Mouse (Mus musculus) cerebellum, postnatal 4 days (tissue): Measurements from ENCODE around the gene Psg20.
"Not testable (repeated sequence)": the region's sequence is repeated elsewhere in the genome, so short reads cannot be mapped to it uniquely, and the experiment has no call there.

Experiments used
- DNase-seq, 2 experiments: peaks; one replicate each; pipeline ENCODE4 v3.0.0; 2022; ENCODE audit warnings: low spot score in 2 of 2, mixed read lengths in 1 of 2

Psg20 gene

DNA sequence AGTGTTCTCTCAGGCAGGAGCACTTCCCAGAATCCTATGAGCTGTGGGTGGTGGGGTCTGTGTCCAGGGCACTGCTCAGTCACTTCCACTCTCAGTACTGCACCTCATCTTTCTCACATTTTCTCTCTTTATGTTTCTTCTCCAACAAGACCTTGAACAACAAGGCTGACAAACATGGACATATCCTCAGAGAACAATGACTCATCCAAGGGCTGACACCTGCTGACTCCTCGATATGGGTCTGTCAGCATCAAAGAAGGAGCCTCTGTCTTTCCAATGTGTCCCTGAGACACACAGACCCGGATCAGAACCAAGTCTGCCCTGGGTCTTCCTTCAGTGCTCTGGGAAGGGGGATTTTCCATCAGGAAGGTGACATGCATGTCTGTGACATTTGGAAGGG lies at the start of gene Psg20:
TSS of gene Psg20 (minus strand) at position 101 of the 400 bp plus-strand sequence.
- DNase-seq: no peak

DNA sequence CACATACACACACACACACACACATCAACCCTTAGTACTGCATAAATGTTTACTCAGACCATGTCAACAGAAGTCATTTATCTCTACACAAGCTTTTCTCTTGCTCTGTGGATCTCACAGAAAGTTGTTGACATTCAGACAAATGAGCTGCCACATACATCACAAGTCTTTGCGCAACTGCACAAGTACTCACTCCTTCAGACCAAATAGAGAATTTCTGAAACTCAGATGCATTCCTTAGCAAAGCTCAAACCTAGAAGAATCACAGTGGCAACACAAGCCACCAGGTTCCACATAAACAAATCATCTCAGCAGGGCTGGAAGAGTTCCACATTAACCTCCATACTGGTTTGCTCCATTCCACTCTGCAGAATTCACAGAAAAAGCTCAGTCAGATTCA lies 48.5 kb upstream of the Psg20 start:
- DNase-seq: no peak

GRCm38 (mm10) chr7:18733111-18733510 lies 47.1 kb upstream of the Psg20 start:
- no peak for DNase-seq

DNA sequence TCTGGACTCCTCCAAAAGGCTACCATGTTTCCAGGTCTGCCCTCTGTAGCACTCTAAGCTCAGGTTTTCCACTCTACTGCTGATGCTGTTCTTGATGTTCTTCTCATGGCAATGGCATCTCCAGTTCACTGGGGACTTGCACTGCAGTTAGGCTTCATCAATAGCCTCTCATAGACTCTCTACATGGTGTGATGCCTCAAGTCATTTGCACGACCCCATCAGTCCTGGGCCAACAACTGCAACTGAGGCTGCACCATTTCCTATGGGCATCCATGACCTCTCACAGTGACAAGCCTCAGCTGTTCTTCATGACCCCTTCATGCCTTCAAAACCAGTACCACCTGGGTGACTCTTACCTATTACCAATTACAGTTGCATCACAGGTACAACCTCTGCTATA lies 42.4 kb upstream of the Psg20 start:
- no peak for DNase-seq

DNA sequence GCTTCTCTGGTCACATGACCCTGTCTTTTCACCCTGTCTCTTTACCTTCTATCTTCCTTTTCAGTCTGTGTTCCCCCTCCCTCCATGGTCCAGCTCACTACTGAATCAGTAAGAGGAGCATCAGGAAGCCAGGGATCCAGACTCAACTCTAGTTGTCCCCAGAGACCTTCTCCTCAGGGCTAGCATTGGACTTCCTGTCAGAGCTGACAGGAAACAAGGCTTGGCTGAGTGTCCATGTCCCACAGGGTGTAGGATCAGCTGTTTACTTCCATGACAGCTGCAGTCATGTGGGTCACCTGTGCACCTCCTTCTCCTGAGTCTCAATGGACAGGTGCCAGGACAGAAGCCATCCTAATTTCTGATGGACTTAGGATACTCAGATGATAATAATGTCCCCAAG lies 39.9 kb upstream of the Psg20 start:
- DNase-seq: not testable (repeated sequence)

DNA sequence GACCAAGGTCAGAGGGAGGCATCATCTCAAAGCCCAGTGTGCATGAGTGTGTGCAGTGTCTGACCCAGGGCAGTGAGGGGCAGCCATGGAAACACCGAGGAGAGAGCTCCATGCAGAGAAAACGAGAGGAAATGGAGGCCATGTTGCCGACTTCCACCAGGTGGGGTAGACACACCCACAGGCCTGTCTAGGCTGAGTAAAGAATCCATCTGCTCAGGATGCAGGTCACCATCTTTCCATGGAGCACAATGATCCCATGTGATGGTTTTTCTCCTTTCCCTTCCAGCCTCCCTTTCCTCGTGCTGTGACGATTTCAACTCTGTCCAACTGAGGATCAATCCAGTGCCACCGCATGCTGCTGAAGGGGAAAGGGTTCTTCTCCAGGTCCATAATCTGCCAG lies 38.0 kb upstream of the Psg20 start:
- DNase-seq: no peak

GRCm38 (mm10) chr7:18717790-18718189 lies 31.8 kb upstream of the Psg20 start, which contains the start of gene Psg22:
TSS of gene Psg22 (plus strand) at chr7:18718090.
- no peak for DNase-seq

- no peak for DNase-seq
These were observed 29.6 kb upstream of the Psg20 start for GRCm38 (mm10) chr7:18715546-18715945.

- DNase-seq: no peak
These were observed 24.9 kb upstream of the Psg20 start for GRCm38 (mm10) chr7:18710846-18711245.

- DNase-seq: not testable (repeated sequence)
These were observed 24.3 kb upstream of the Psg20 start for GRCm38 (mm10) chr7:18710331-18710730.

DNA sequence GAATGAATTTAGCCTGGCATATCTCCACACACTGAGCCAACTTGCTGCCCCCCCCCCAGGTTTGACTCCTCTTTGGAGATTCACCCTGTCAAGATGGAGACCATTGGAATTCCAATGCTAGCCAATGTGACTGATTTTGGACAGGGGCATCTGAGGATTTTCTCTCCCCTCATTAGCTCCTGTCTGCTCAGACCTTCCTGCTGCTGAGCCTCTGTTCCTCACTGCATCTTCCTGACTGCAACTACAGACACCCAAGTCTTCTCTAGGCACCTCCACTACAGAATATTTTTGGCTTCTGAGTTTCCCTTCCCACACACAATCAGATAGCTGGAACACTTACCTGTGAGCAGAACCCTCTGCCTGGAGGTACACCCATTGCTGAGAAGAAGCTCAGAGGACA lies 399 bp downstream of the Psg20 start:
- no peak for DNase-seq

- DNase-seq: peak in 1 of 2 experiments; percentile 23
These were observed 6.2 kb downstream of the Psg20 start for GRCm38 (mm10) chr7:18679772-18680171.

GRCm38 (mm10) chr7:18656625-18657024 lies 29.4 kb downstream of the Psg20 start, which contains the start of gene Psg21:
TSS of gene Psg21 (minus strand) at chr7:18656725.
- DNase-seq: not testable (repeated sequence)

DNA sequence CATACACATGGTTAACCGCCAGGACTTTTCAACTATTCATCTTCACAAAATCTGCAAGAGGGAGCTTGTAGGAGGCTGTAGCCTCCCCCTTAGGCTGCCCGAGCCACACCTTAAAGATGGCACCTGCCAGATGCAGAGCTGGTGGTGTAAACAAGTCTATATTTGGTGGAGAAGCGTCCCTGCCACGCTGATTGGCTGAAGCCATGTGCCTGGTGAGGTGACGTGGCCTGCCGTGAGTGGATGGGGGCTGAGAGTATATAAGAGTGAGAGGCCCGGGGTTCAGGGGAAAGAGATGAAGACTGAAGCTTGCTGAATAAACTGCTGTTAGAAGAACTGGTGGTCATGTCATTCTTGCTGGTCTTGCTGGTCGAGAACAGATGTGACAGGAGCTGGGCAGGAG lies 59.1 kb downstream of the Psg20 start:
- not testable (repeated sequence) for DNase-seq
